Mouse (Mus musculus) thymus, postnatal 14 days (tissue): ENCODE data around the gene Mrln.

Experiments
- DNase-seq: peaks from one replicate; pipeline ENCODE4 v3.0.0; 2021

Gene Mrln

GRCm38 (mm10) chr10:70204505-70205399 is at the start of gene Mrln:
Gene Mrln, plus strand, starts transcription at chr10:70204664.
- no peak for DNase-seq

DNA sequence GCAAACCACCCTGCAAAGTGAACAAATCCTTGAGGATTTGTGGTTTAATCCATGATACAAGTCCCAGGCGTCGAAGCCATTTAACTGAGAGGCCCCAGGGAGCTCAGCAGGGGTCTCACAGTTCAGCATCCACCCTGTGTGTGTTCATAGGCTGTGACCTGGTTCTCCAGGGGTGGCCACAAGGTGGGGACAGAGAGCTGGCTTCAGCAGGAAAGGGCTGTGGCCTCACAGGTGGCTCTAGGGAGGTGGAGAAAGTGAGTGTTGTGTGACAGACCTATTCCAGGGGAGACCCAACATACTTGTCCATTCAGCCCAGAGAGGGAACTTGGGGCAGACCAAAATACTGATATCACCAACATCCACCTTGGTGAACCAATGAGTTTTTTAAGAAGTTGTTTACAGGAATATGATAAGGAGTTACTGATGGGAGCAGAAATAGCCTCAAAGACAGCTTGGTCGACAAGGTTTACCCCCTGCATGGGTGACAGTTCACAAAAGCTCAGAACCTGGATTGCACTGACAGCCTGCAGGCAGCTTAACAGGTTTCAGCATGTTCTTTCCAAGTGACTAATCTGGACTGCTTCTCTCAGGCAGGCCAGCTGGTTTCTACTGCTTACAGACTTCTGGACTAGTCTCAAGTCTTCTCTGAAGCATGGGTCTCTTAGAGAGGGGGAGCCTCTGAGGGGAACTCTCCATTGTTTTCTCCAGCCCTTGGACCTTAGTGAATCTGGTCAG is 47.9 kb upstream of the Mrln start:
- DNase-seq: peak; percentile 84

DNA sequence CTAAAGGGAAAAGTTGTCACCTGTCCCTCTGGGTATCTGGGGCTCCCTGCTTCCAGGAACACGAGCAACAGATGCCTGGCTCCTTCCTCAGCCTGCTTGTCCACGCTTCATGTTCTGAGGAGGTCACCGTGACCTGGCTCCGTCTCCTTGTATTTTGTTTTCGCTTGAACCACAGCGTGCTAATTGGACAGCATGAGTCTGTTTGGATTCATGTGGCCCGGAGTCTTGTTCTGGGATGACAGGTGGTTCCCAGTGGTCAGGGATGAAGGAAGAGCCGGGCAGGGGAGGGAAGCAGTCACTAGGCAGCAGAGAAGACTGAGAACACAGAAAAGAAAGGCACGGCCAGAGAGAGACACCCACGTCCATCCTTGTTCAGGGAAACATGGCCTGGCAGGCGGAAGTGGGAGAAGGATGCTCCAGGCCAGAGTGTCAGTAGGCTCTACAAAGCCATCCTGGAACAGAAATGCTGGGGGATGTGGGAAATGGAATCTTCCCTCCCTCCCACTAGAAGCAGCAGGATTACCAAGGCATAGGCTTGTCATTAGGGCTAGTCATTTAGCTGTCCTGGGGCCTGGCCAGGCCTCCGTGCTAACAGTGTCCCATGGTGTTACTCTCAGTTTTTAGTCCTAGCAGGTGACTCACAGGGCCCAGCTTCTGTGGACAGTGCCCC is 44.7 kb upstream of the Mrln start:
- no peak for DNase-seq

DNA sequence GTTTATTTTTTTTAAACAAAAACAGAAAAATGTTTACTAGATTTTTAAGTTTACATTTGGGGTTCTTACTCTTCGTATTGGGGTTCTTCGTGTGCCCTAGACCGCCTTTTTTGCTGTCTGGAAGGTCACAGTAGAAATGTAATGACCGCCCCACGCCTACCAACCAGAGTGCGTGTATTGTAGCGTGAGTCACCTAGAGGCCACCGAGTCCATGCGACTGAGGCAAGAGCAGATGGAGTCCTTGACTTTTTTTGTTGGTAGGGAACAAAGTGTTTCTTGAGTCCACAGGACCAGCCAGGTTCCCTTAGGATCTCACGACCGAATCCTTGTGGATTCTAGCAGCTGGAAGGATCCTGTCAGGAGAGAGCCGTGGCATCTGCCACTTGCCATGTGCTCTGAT is 43.7 kb upstream of the Mrln start:
- no peak for DNase-seq

- no peak for DNase-seq
Observed at GRCm38 (mm10) chr10:70161504-70161903, 43.0 kb upstream of the Mrln start.

DNA sequence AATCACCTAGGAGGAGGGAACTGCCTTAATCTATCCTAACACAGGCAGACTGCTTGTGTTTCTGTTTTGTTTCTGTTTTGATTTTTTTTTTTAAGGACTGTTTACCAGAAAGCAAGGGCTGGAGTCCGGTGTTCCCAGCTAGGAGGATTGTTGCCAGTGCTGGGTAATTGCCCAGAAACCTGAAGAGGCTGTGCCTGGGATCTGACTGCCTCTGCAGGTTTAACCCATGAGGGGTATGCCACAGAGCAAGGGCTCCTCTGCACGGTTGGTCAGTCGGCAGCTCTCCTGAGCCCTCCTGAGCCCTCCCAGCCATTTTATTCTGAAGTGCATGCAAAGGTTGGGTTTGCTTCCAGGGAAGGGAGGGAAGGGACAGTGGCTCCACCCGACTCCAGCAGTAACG is 40.8 kb upstream of the Mrln start:
- no peak for DNase-seq

GRCm38 (mm10) chr10:70165877-70166276 is 38.6 kb upstream of the Mrln start:
- DNase-seq: no peak

DNA sequence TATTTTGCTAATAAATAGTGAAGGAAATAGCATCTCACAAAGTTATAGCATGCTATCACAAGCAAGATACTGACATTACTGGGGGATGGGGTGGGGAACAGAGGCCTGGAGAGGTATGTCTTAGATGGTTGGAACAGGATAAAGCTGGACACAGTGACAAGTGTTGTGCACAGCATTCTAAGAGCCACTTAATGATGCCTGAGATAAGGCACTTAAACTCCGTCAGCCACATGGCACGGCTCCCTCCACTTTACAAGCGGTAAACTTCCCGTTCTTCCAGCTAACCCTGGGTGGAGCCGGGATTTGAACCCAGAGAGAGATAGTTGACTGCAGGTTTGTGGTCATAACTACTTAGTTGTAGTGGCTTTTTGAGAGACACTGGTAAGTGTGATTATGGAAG is 38.0 kb upstream of the Mrln start:
- no peak for DNase-seq

- DNase-seq: no peak
Observed at GRCm38 (mm10) chr10:70167625-70168024, 36.8 kb upstream of the Mrln start.

- DNase-seq: no peak
Observed at GRCm38 (mm10) chr10:70168396-70168795, 36.1 kb upstream of the Mrln start.

DNA sequence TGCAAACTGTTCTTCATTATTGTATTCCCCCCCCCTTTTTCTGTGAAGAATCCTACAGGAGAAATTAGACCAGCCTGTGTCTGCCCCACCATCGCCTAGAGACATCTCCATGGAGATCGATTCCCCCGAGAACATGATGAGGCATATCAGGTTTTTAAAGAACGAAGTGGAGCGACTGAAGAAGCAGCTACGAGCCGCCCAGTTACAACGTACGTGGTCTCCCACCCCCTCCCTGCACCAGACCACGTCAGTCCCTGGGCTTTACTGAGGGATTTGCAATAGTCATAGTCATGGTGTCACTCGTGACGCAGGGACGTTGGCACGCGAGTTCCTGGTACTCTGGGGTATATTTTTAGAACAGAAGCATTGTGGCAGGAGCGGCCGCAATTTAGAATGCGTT is 35.4 kb upstream of the Mrln start:
- no peak for DNase-seq

DNA sequence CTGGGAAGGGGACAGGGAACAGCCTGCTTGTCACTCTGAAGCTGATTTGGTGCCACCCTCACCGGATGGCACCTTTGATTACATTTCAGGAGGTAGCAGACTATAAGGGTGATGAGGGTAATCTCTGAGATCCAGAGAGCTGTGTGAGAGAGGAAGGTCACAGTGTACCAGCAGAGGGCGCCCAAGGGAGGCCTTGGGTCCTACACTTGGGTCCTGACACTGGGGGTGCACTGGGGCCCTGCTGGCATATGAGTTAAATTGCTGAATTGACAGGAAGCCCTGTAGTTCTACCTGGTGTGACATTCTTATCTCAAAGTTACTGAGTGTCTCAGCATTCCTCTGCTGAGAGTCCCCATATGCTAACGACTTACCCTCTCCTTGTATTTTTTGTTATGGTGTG is 31.1 kb upstream of the Mrln start:
- peak; percentile 82 for DNase-seq

- no peak for DNase-seq
Observed at GRCm38 (mm10) chr10:70174494-70175190, 29.8 kb upstream of the Mrln start.

GRCm38 (mm10) chr10:70180727-70181126 is 23.7 kb upstream of the Mrln start:
- DNase-seq: peak; percentile 41

GRCm38 (mm10) chr10:70181279-70181972 is 23.0 kb upstream of the Mrln start:
- no peak for DNase-seq

GRCm38 (mm10) chr10:70183210-70184080 is 21.0 kb upstream of the Mrln start:
- DNase-seq: no peak

DNA sequence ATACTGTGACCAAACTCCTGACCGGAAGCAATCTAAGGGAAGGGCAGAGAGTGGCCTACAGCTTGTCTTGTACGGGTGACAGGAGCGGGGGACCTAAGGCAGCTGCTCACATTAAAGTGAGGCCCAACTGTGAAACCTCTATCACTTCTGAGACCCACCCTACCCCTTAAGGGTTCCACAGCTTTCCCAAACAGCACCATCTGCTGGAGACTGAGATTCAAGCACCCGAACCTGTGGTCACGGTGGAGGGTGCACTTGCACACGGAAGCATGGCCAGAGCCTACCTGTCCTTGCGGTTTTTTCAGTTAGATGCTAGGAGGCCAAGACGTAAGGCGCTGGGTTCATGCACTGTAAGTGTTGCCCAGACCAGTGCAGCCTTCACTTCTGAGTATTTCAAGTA is 18.3 kb upstream of the Mrln start:
- peak; percentile 58 for DNase-seq

DNA sequence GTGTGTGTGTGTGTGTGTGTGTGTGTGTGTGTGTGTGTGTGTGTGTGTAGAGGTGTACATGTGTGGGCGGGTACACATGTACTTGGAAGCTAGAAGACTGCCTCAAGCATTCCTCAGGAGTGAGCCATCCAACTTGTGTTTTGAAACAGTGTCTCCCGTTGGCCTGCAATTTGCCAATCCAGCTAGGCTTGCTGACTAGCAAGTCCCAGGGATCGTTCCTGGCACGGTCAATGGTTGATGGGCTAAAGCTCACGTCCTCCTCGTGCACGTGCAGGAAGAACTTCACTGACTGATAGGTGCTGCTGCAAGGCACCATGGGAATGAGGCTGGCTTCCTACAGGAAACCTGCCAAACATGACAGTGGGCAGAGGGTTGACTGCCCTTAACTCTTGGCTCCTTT is 17.9 kb upstream of the Mrln start:
- DNase-seq: no peak

GRCm38 (mm10) chr10:70189864-70190263 is 14.6 kb upstream of the Mrln start:
- DNase-seq: no peak

- no peak for DNase-seq
Observed at GRCm38 (mm10) chr10:70194283-70194682, 10.2 kb upstream of the Mrln start.

GRCm38 (mm10) chr10:70195279-70195678 is 9.2 kb upstream of the Mrln start:
- no peak for DNase-seq
